In the genomic region with DNA sequence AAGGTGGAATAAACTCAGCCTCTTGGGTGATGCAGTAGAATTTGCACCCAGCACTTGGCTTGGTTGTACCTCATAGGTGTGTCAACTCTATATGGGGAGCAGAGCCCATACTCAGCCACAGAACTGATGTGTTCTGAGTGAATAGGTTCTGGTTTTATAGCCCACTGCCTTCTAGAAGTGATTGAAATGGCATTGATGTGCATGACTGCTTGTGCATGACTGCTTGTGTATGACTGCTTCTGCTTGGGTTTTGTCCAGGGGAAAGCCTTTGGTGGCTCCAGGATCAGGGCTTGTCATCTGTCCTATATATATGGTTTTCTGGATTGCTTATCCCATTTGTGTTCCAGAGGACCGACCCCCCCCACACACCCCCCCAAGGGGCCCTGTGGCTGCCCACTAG, we compare ENCODE assay signal across 12 mouse cellular contexts.
"Had no signal": no experiment of that assay in that cellular context is flagged by ENCODE, and none has a peak within 500 bp of the region (broad histone marks: within the 10 kb centered on the region; RNA-seq: fewer than 3 reads in every experiment).

No protein-coding gene starts in this region.

- H3K27ac ChIP-seq: intestine, embryonic 15.5 days; limb, embryonic 15.5 days; liver, embryonic 12.5 days; midbrain, embryonic 10.5 days; midbrain, embryonic 15.5 days; neural tube, embryonic 12.5 days had no signal

- DNase-seq: layer of hippocampus, adult 9-11 months; layer of hippocampus, postnatal 36 days; lung, embryonic 14.5 days; lung, postnatal 10 days; lung, postnatal 4 days; thymus, postnatal 36 days had no signal

- H3K9me3 ChIP-seq: intestine, embryonic 15.5 days; limb, embryonic 15.5 days; liver, embryonic 12.5 days; midbrain, embryonic 10.5 days; midbrain, embryonic 15.5 days; neural tube, embryonic 12.5 days had no signal

- ATAC-seq: intestine, embryonic 15.5 days; liver, embryonic 12.5 days; midbrain, embryonic 15.5 days had no signal

- H3K4me3 ChIP-seq: intestine, embryonic 15.5 days; limb, embryonic 15.5 days; liver, embryonic 12.5 days; midbrain, embryonic 10.5 days; midbrain, embryonic 15.5 days; neural tube, embryonic 12.5 days had no signal

- H3K4me1 ChIP-seq: intestine, embryonic 15.5 days; limb, embryonic 15.5 days; liver, embryonic 12.5 days; midbrain, embryonic 10.5 days; midbrain, embryonic 15.5 days; neural tube, embryonic 12.5 days had no signal

- H3K36me3 ChIP-seq: midbrain, embryonic 15.5 days had no signal

- H3K4me2 ChIP-seq: intestine, embryonic 15.5 days; limb, embryonic 15.5 days; liver, embryonic 12.5 days; lung, embryonic 14.5 days; midbrain, embryonic 15.5 days; neural tube, embryonic 12.5 days had no signal

- H3K27me3 ChIP-seq: intestine, embryonic 15.5 days; limb, embryonic 15.5 days; liver, embryonic 12.5 days; midbrain, embryonic 15.5 days; neural tube, embryonic 12.5 days had no signal

- H3K9ac ChIP-seq: intestine, embryonic 15.5 days; limb, embryonic 15.5 days; liver, embryonic 12.5 days; lung, embryonic 14.5 days; midbrain, embryonic 15.5 days; neural tube, embryonic 12.5 days had no signal
